Mouse (Mus musculus) hindbrain, embryonic 12.5 days (tissue): ENCODE data around the gene Sh2d5. TPM values are rescaled to one million over a fixed set of nuclear protein-coding genes. Genes with fewer than 3 reads are reported as not detected.

Source experiments
- ATAC-seq: fragments of 200-750 bp; cut with Nextera tagmentation; 2 replicates; pipeline ENCODE4 v1.8.0; 2017; ENCODE audit warnings: moderate TSS enrichment; ENCODE audit not compliant: low FRiP score
- H3K27ac ChIP-seq: fragments of 300-500 bp; sonication (generic); 2 replicates; pipeline ENCODE4 v1.5.1; 2016; ENCODE audit warnings: mild to moderate bottlenecking
- H3K27me3 ChIP-seq: fragments of 300-500 bp; sonication (generic); 2 replicates; pipeline ENCODE4 v1.6.1; 2016; ENCODE audit warnings: mild to moderate bottlenecking
- H3K36me3 ChIP-seq: fragments of 300-500 bp; sonication (generic); 2 replicates; pipeline ENCODE4 v1.6.1; 2016; ENCODE audit warnings: mild to moderate bottlenecking
- H3K4me1 ChIP-seq: fragments of 300-500 bp; sonication (generic); 2 replicates; pipeline ENCODE4 v1.6.1; 2016
- H3K4me2 ChIP-seq: fragments of 300-500 bp; sonication (generic); replicated peaks from 2 replicates; pipeline ENCODE4 v1.6.1; 2016; ENCODE audit warnings: mild to moderate bottlenecking
- H3K4me3 ChIP-seq: fragments of 300-500 bp; sonication (generic); 2 replicates; pipeline ENCODE4 v1.5.1; 2016; ENCODE audit warnings: mild to moderate bottlenecking
- H3K9ac ChIP-seq: fragments of 300-500 bp; sonication (generic); 2 replicates; pipeline ENCODE4 v1.6.1; 2016; ENCODE audit warnings: mild to moderate bottlenecking, moderate library complexity
- H3K9me3 ChIP-seq: fragments of 300-500 bp; sonication (generic); replicated peaks from 2 replicates; pipeline ENCODE4 v1.6.1; 2016; ENCODE audit warnings: mild to moderate bottlenecking
- WGBS: fragments of 180-500 bp; shearing (Covaris S2); methylation state at CpG from one replicate; pipeline ENCODE4 v1.1.7; 2016; 5-methylcytosine and 5-hydroxymethylcytosine counted together
- polyA plus RNA-seq: library from polyadenylated mRNA; unstranded; fragments of >200 nt; fragmentation: Nextera tagmentation; extraction: Ambion mirVana; gene quantifications from 2 replicates; pipeline ENCODE4 v1.2.1, GENCODE M21; 2016

Sh2d5 gene
- 5.3 and 5.4 TPM in 2 replicates for polyA plus RNA-seq

GRCm38 (mm10) chr4:138250088-138250960, at the start of gene Sh2d5, which contains the start of gene Kif17:
Gene Sh2d5 (plus strand): TSS chr4:138250403.
Gene Kif17 (plus strand): TSS chr4:138250435.
- Histone ChIP-seq H3K27me3 (peaks cover 60% of the 10 kb centered on the region), H3K36me3 (peaks cover 21% of the 10 kb centered on the region), H3K4me1 (peaks cover 38% of the 10 kb centered on the region), H3K9me3 (no peaks in the 10 kb centered on the region), H3K4me3 (peak within 1 kb of the TSS; percentile 58), H3K4me2 (peak within 1 kb of the TSS; percentile 95), H3K9ac (peak within 1 kb of the TSS; percentile 67), H3K27ac (peak within 1 kb of the TSS; percentile 18)
- under 1% methylated on average over 62 of the region's 74 CpGs for WGBS
- ATAC-seq, result peak; percentile 89

- H3K36me3 ChIP-seq, result peaks cover 90% of the 10 kb centered on the region
- H3K9ac ChIP-seq, result no peak overlapping the region
- WGBS, result 92% methylated on average over 3 of the region's 3 CpGs
- H3K4me3 ChIP-seq, result no peak overlapping the region
- no peak overlapping the region for H3K4me2 ChIP-seq
- H3K27me3 ChIP-seq, result no peaks in the 10 kb centered on the region
- no peak for ATAC-seq
- no peak overlapping the region for H3K27ac ChIP-seq
- no peaks in the 10 kb centered on the region for H3K9me3 ChIP-seq
- no peaks in the 10 kb centered on the region for H3K4me1 ChIP-seq
Measured at GRCm38 (mm10) chr4:138200769-138201168, 49.4 kb upstream of the Sh2d5 start.

GRCm38 (mm10) chr4:138201696-138202095, 48.5 kb upstream of the Sh2d5 start:
- H3K4me3 ChIP-seq, result no peak overlapping the region
- H3K27me3 ChIP-seq, result no peaks in the 10 kb centered on the region
- WGBS, result 89% methylated on average over 9 of the region's 9 CpGs
- H3K9me3 ChIP-seq, result no peaks in the 10 kb centered on the region
- ATAC-seq, result no peak
- no peak overlapping the region for H3K27ac ChIP-seq
- no peak overlapping the region for H3K4me2 ChIP-seq
- no peaks in the 10 kb centered on the region for H3K4me1 ChIP-seq
- peaks cover 88% of the 10 kb centered on the region for H3K36me3 ChIP-seq
- H3K9ac ChIP-seq, result no peak overlapping the region

GRCm38 (mm10) chr4:138210116-138210515, 40.1 kb upstream of the Sh2d5 start:
- Histone ChIP-seq H3K4me2 (no peak overlapping the region), H3K27me3 (no peaks in the 10 kb centered on the region), H3K9ac (no peak overlapping the region), H3K9me3 (no peaks in the 10 kb centered on the region), H3K4me1 (no peaks in the 10 kb centered on the region), H3K36me3 (peaks cover 45% of the 10 kb centered on the region), H3K27ac (no peak overlapping the region), H3K4me3 (no peak overlapping the region)
- no peak for ATAC-seq
- WGBS, result 84% methylated on average over 5 of the region's 5 CpGs

GRCm38 (mm10) chr4:138213861-138214260, 36.3 kb upstream of the Sh2d5 start:
- Histone ChIP-seq H3K27me3 (no peaks in the 10 kb centered on the region), H3K9ac (no peak overlapping the region), H3K4me1 (peaks cover 18% of the 10 kb centered on the region), H3K4me2 (no peak overlapping the region), H3K27ac (no peak overlapping the region), H3K9me3 (no peaks in the 10 kb centered on the region), H3K36me3 (peaks cover 22% of the 10 kb centered on the region), H3K4me3 (no peak overlapping the region)
- no peak for ATAC-seq
- 90% methylated on average over 3 of the region's 3 CpGs for WGBS

GRCm38 (mm10) chr4:138215671-138216199, 34.5 kb upstream of the Sh2d5 start:
- Histone ChIP-seq H3K9me3 (no peaks in the 10 kb centered on the region), H3K27ac (peak overlapping the region; percentile 100), H3K27me3 (no peaks in the 10 kb centered on the region), H3K4me3 (peak overlapping the region; percentile 100), H3K4me2 (peak overlapping the region; percentile 63), H3K36me3 (0 out of 2 replicates have a peak, but pooled peaks cover 9% of the 10 kb centered on the region), H3K4me1 (peaks cover 33% of the 10 kb centered on the region), H3K9ac (peak overlapping the region; percentile 98)
- ATAC-seq, result no peak
- 49% methylated on average over 13 of the region's 13 CpGs for whole genome bisulfite sequencing

GRCm38 (mm10) chr4:138216200-138216890, 33.9 kb upstream of the Sh2d5 start, which contains the start of gene Hp1bp3:
Gene Hp1bp3 (plus strand): TSS chr4:138216296.
- Histone ChIP-seq H3K4me1 (peaks cover 33% of the 10 kb centered on the region), H3K27me3 (no peaks in the 10 kb centered on the region), H3K4me3 (peak within 1 kb of the TSS; percentile 100), H3K4me2 (peak within 1 kb of the TSS; percentile 85), H3K9me3 (no peaks in the 10 kb centered on the region), H3K36me3 (0 out of 2 replicates have a peak, but pooled peaks cover 9% of the 10 kb centered on the region), H3K27ac (peak within 1 kb of the TSS; percentile 100), H3K9ac (peak within 1 kb of the TSS; percentile 98)
- under 1% methylated on average over 76 of the region's 84 CpGs for WGBS
- ATAC-seq, result peak; percentile 84

- peak overlapping the region; percentile 85 for H3K4me2 ChIP-seq
- H3K4me3 ChIP-seq, result peak overlapping the region; percentile 100
- H3K36me3 ChIP-seq, result peaks cover 10% of the 10 kb centered on the region
- ATAC-seq, result peak; percentile 96
- H3K27me3 ChIP-seq, result no peaks in the 10 kb centered on the region
- under 1% methylated on average over 50 of the region's 68 CpGs for WGBS
- peak overlapping the region; percentile 100 for H3K27ac ChIP-seq
- H3K4me1 ChIP-seq, result peaks cover 33% of the 10 kb centered on the region
- H3K9ac ChIP-seq, result peak overlapping the region; percentile 98
- H3K9me3 ChIP-seq, result no peaks in the 10 kb centered on the region
Measured at GRCm38 (mm10) chr4:138216891-138217392, 33.3 kb upstream of the Sh2d5 start.

GRCm38 (mm10) chr4:138217441-138217840, 32.8 kb upstream of the Sh2d5 start:
- ATAC-seq, result peak; percentile 12
- WGBS, result under 1% methylated on average over 36 of the region's 36 CpGs

GRCm38 (mm10) chr4:138217951-138218685, 32.1 kb upstream of the Sh2d5 start:
- Histone ChIP-seq H3K27ac (no peak overlapping the region), H3K9ac (peak overlapping the region; percentile 98), H3K4me2 (peak overlapping the region; percentile 85), H3K36me3 (peaks cover 22% of the 10 kb centered on the region), H3K27me3 (no peaks in the 10 kb centered on the region), H3K4me1 (peaks cover 33% of the 10 kb centered on the region), H3K4me3 (peak overlapping the region; percentile 100), H3K9me3 (no peaks in the 10 kb centered on the region)
- WGBS, result 83% methylated on average over 11 of the region's 11 CpGs
- ATAC-seq, result no peak

More at GRCm38 (mm10) chr4:138217441-138217840, 32.8 kb upstream of the Sh2d5 start:
- no peaks in the 10 kb centered on the region for H3K9me3 ChIP-seq
- H3K4me2 ChIP-seq, result peak overlapping the region; percentile 85
- peaks cover 15% of the 10 kb centered on the region for H3K36me3 ChIP-seq
- H3K27me3 ChIP-seq, result no peaks in the 10 kb centered on the region
- peaks cover 33% of the 10 kb centered on the region for H3K4me1 ChIP-seq
- peak overlapping the region; percentile 98 for H3K9ac ChIP-seq
- peak overlapping the region; percentile 100 for H3K4me3 ChIP-seq
- H3K27ac ChIP-seq, result peak overlapping the region; percentile 100

GRCm38 (mm10) chr4:138219331-138219730, 30.9 kb upstream of the Sh2d5 start:
- H3K36me3 ChIP-seq, result peaks cover 34% of the 10 kb centered on the region
- H3K27me3 ChIP-seq, result no peaks in the 10 kb centered on the region
- H3K4me1 ChIP-seq, result peaks cover 33% of the 10 kb centered on the region
- WGBS, result 92% methylated on average over 5 of the region's 5 CpGs
- peak overlapping the region; percentile 35; the same call in 1 of the 2 replicates for H3K9ac ChIP-seq
- H3K4me2 ChIP-seq, result no peak overlapping the region; the same call in 1 of the 2 replicates
- H3K9me3 ChIP-seq, result no peaks in the 10 kb centered on the region
- ATAC-seq, result no peak
- no peak overlapping the region for H3K4me3 ChIP-seq
- H3K27ac ChIP-seq, result no peak overlapping the region
